Mouse (Mus musculus): ENCODE measurements around the gene Rora. TPM values are rescaled to one million over a fixed set of nuclear protein-coding genes. Genes with fewer than 3 reads are reported as not detected.

Rora gene
- total RNA-seq, 2 experiments from 2014 or later: 24.2 to 26.3 TPM

GRCm38 (mm10) chr9:69229935-69230334 is 576.3 kb downstream of the Rora start:
- DNase-seq: no peak

GRCm38 (mm10) chr9:69234526-69234925 is 580.9 kb downstream of the Rora start:
- DNase-seq: no peak

- DNase-seq: peak; percentile 20 to 22
Measured at GRCm38 (mm10) chr9:69237316-69237715, 583.7 kb downstream of the Rora start.

- peak; percentile 24 to 38 for DNase-seq
Measured at GRCm38 (mm10) chr9:69242538-69242937, 589.0 kb downstream of the Rora start.

DNA sequence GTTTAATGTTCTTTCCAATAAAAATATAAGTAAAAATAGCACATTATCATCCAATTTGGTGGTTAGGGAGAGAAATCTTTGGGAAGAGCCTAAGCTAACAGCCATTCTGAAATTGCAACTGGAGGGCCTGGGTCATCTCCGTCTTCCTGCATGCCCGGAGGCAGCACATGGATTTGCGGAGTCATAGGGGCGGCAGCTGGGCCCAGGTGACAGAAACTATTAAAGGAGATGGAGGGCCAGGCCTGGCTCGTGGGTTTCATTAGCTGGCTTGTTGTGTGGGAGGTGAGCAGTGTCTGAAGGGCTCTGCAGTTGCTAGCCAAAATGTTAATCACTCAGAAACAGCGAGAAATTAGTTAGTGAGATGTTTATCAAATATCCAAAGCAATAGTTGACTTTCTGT is 590.0 kb downstream of the Rora start:
- DNase-seq: peak; percentile 7 to 16

GRCm38 (mm10) chr9:69246225-69246624 is 592.6 kb downstream of the Rora start:
- DNase-seq: no peak

GRCm38 (mm10) chr9:69249586-69249985 is 596.0 kb downstream of the Rora start:
- no peak for DNase-seq

GRCm38 (mm10) chr9:69250326-69250725 is 596.7 kb downstream of the Rora start:
- DNase-seq: no peak

GRCm38 (mm10) chr9:69258506-69258905 is 604.9 kb downstream of the Rora start:
- no peak for DNase-seq

DNA sequence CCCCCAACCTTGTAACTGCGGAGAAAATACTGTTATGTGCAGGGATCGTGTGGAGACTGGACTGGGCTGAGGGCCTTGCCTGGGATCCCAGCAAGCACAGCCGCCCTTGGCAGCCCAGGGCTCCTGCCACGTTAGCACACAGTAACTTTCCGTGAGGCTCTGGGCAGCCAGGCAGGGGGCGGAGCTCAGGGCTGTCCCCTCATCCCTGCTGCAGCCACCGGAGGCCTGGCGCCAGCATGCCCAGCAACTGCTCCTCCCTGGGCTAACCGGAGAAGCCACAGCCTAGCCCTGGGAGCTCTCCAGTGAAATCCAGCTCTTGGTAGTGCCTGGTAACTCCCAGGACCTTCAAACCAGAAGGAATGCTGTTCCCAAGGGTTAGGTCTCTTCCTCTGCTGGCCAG is 605.8 kb downstream of the Rora start:
- peak; percentile 78 to 87 for DNase-seq

DNA sequence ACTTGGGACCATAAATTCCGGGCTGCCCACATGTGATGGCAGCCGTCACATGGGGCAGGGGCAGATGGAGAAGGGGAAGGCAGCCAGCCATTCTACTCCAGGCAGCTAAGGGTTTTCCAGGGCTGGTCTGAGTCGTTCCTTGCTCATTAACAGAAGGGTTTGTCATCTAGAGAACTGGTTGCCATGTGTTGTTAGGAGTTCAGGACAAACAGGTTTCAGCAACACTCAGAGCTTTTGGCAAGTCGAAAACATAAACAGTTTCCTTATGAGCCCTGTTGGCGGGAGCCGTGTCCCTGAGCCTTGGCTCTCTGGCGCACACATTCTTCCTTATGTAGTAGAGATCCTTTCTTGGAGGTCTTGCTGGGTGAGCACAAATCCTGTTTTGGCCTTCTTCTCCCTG is 611.6 kb downstream of the Rora start:
- peak; percentile 13 to 24 for DNase-seq

- DNase-seq: no peak
Measured at GRCm38 (mm10) chr9:69270374-69270773, 616.8 kb downstream of the Rora start.

DNA sequence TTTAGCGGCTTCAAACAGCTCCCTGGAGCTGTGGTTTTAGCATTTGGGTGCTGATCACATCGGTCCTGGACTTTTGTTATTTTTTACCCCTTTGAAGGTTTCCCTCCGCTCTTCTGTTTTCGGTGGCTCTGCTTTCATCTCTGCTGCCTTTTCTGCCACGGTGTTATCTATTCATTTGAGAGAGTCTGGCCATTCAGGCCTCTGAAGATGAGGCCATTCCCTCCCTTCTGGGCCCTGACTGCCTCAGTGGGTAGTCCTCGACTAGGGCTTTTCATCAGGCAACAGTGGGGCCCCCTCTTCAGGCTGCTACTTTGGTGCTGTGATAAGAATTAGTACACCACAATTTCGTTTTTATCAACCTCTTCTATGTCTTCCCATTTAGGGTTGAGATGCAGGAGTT is 617.3 kb downstream of the Rora start:
- DNase-seq: no peak

DNA sequence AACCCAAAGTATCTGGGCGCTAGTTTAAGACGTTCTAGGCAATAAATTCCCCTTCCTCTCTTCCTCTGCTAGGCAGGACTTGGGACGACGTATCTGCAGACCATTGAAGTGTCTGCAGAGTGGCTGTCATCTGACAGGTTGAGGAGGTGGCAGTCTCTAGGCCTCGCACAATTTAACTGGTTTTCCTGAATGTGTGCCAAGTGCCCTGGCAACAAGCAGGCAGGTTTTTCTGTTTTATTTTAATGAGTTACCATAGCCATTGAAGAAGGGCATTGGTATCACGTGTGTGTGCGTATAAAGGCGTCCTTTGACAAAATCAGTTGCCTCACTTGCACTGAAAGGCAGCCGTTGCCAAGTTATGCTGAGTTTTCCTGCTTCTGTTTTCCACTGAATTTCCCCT is 619.3 kb downstream of the Rora start:
- DNase-seq: peak; percentile 27 to 46

GRCm38 (mm10) chr9:69274766-69275485 is 621.3 kb downstream of the Rora start:
- DNase-seq: peak; percentile 22 to 23

DNA sequence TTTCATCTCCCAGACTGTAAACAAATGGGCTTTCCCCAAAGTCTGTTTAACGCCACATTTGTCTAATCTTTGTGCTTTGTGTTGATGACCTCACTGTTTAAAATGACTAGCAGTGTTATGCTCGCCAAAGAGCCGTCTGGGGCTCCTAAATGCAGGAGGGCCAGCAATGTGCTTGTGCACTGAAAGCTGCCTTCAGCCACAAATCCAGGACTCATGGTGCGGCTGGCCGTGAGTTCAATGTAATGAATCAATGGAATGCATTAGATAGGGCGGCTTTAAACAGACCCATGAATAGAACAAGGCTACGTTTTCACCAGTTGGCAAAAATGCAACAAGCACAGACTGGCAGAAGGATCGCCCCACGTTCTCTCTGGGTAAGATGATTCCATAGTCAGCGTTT is 623.7 kb downstream of the Rora start:
- no peak for DNase-seq

DNA sequence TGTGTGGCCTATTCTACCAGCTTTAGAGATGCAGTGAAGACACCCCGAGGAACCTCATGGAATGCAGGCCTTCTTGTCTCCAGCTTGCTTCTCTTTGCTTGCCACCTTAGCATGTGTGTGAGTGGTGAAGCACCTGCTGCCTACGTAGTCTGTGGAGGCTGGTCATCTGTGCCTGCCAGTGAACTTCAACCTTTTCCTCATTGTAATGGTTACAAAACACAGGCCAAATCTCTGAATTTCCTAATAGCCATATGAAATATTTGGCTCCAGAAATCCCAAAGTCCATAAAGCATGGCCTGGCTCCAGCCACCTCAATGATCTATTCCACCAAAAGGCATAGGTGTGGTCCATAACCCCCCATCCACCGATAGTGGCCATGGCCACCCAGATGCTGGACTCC is 631.4 kb downstream of the Rora start:
- no peak for DNase-seq

GRCm38 (mm10) chr9:69288113-69288512 is 634.5 kb downstream of the Rora start:
- DNase-seq: no peak

- DNase-seq: no peak
Measured at GRCm38 (mm10) chr9:69288586-69288985, 635.0 kb downstream of the Rora start.

DNA sequence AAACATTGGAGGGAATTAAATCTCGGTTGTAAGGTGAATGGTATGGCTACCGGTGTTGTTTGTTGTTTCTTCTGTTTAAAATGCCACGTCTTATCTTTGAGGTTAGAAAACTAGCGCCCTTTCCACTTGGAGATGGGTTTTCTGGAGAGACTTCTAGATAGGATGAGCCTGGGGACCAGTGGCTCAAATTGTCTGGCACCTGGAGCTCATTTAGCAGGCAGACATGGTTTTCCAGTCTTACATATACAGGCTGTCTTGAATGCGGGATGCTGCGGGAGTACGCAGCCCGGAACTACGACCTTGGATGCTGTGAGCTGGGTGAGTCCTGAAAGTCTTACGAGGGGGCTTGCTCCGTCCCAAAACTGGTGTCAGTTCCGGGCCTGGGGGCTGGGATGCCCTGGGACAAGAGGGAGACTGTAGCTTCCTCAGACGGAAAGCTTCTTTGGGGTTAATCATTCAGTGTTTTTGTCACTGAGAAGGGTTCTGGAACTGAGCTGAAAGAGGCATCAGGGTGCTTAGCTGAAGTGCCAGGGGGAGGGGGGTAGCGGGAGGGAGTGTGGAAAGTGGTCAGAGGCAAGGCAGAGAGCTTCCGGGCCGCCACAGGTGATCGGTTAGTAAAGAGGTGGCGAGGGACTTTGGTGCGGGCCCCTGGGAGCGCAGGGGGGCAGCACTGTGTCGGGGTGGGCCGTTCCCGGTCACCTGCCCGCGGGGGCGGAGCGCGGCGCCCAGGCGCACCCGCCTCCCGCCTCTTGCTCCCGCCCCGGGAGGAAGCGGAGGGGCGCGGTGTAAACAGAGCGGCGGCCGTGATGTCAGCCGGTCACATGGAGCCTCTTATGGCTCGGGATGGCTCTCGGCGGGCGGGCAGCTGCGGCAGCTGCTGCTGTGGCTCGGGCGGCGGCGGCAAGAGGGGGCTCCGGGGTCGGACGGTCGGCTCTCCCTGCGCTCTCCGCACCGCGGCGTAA is 635.8 kb downstream of the Rora start:
- peak; percentile 91 to 95 for DNase-seq

GRCm38 (mm10) chr9:69290018-69290880 is 636.7 kb downstream of the Rora start:
- peak; percentile 51 to 73 for DNase-seq

GRCm38 (mm10) chr9:69290881-69291450 is 637.4 kb downstream of the Rora start:
- DNase-seq: peak; percentile 20 to 71

All from heart, adult 18-20 months (tissue).